Mouse (Mus musculus) cerebellum, postnatal 25 days (tissue): ENCODE data around the gene Adck2.

Source experiments
- DNase-seq, 2 experiments: peaks; one replicate each; pipeline ENCODE4 v3.0.0; 2021; ENCODE audit warnings: mixed read lengths in 2 of 2

Adck2 gene

GRCm38 (mm10) chr6:39573791-39574554 is at the start of gene Adck2:
TSS of gene Adck2 (plus strand) at chr6:39573873.
- peak; percentile 90 to 91 for DNase-seq

- no peak for DNase-seq
Observed at GRCm38 (mm10) chr6:39526797-39527196, 46.9 kb upstream of the Adck2 start.

- peak; percentile 25 to 41 for DNase-seq
Observed at GRCm38 (mm10) chr6:39527337-39527784, 46.3 kb upstream of the Adck2 start.

- DNase-seq: peak in 1 of 2 experiments; percentile 22
Observed at GRCm38 (mm10) chr6:39527811-39528210, 45.9 kb upstream of the Adck2 start.

- peak; percentile 59 to 74 for DNase-seq
Observed at GRCm38 (mm10) chr6:39528671-39529535, 44.8 kb upstream of the Adck2 start.

- no peak for DNase-seq
Observed at GRCm38 (mm10) chr6:39534944-39535343, 38.7 kb upstream of the Adck2 start.

- DNase-seq: no peak
Observed at GRCm38 (mm10) chr6:39536621-39537020, 37.1 kb upstream of the Adck2 start.

- DNase-seq: no peak
Observed at GRCm38 (mm10) chr6:39537276-39537675, 36.4 kb upstream of the Adck2 start.

GRCm38 (mm10) chr6:39538227-39538626 is 35.4 kb upstream of the Adck2 start:
- DNase-seq: no peak

- no peak for DNase-seq
Observed at GRCm38 (mm10) chr6:39539679-39540155, 34.0 kb upstream of the Adck2 start.

GRCm38 (mm10) chr6:39540563-39540962 is 33.1 kb upstream of the Adck2 start:
- DNase-seq: no peak

- DNase-seq: peak in 1 of 2 experiments; percentile 42
Observed at GRCm38 (mm10) chr6:39542631-39543597, 30.8 kb upstream of the Adck2 start.

GRCm38 (mm10) chr6:39543769-39544420 is 29.8 kb upstream of the Adck2 start:
- no peak for DNase-seq

GRCm38 (mm10) chr6:39545474-39545873 is 28.2 kb upstream of the Adck2 start:
- DNase-seq: no peak

- no peak for DNase-seq
Observed at GRCm38 (mm10) chr6:39548030-39548429, 25.6 kb upstream of the Adck2 start.

GRCm38 (mm10) chr6:39551981-39552636 is 21.6 kb upstream of the Adck2 start:
- DNase-seq: no peak

GRCm38 (mm10) chr6:39554888-39555647 is 18.6 kb upstream of the Adck2 start:
- DNase-seq: no peak

- DNase-seq: no peak
Observed at GRCm38 (mm10) chr6:39555648-39555945, 18.1 kb upstream of the Adck2 start.

GRCm38 (mm10) chr6:39556900-39557659 is 16.6 kb upstream of the Adck2 start:
- peak; percentile 58 to 61 for DNase-seq

GRCm38 (mm10) chr6:39557723-39558261 is 15.9 kb upstream of the Adck2 start, which contains the start of gene Dennd2a:
TSS of gene Dennd2a (minus strand) at chr6:39557867.
- DNase-seq: peak; percentile 75 to 80
